Comparison of ENCODE assay signal across 21 mouse cellular contexts in the genomic region with DNA sequence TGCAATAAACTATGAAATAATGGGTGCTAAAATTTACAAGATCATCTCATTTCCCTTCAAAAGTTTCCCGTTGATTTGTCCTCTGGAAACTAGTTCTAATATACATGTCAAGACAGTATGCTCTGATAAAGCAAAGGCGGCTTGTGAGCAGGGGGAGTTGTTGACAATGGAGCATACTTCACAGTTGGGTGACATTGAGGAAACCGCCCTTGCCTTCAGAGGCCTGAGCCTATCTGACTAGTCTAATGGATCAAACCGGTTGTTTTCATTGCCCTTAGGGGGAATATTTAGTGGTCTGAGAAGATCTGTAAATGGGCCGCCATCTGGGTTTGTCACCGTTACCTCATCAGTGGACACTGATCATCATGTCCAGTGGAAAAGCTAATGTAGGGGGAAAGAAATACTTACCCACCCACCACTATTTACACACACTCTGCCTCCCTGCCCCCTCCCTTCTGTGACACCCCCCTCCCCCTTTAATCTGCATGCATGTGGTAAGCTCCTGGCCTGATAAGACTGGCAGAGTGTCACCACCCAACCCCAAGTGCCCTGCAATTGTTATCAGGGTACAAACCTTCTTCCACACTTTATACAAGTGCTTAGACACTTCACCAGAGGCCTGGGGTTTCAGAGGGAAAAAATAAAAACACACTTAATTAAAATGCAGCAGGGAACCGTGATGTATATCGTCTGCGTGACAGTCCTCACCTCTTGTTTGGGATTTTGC.
DNase-seq lines count a peak whose midpoint lies in the region; ATAC-seq and TF ChIP-seq lines count a peak whose summit lies in the region.
"Had no signal": no experiment of that assay in that cellular context is flagged by ENCODE, and none has a peak within 500 bp of the region (broad histone marks: within the 10 kb centered on the region; RNA-seq: fewer than 3 reads in every experiment).

No protein-coding gene starts in this region.

- no peak for TF ChIP-seq EP300 in stomach, postnatal 0 days (optimal IDR thresholded peaks at IDR 0.05)

- no peaks in the 10 kb centered on the region for H3K9me3 ChIP-seq in hindbrain, embryonic 16.5 days (ENCODE audit: control insufficient read depth, low read length)
- no peaks in the 10 kb centered on the region for H3K9me3 ChIP-seq in hindbrain, embryonic 12.5 days (replicated peaks)
- H3K9me3 ChIP-seq in kidney, postnatal 0 days (replicated peaks; ENCODE audit: low read length), result no peaks in the 10 kb centered on the region
- H3K9me3 ChIP-seq in stomach, embryonic 14.5 days (ENCODE audit: control insufficient read depth, low read depth, low read length), result no peaks in the 10 kb centered on the region
- H3K9me3 ChIP-seq in stomach, postnatal 0 days (ENCODE audit: control insufficient read depth, low read length), result no peaks in the 10 kb centered on the region
- H3K9me3 ChIP-seq: heart, embryonic 15.5 days had no signal

- 0 out of 2 replicates have a peak, but pooled peaks have one; percentile 24 for ATAC-seq in hindbrain, embryonic 16.5 days
- ATAC-seq in hindbrain, embryonic 12.5 days (ENCODE audit: low FRiP score), result no peak
- peak; percentile 62 for ATAC-seq in kidney, postnatal 0 days (replicated peaks; ENCODE audit: low FRiP score, low read depth)
- ATAC-seq in stomach, embryonic 14.5 days (ENCODE audit: insufficient number of reproducible peaks, insufficient read depth, low FRiP score, low read depth), result peak; percentile 14; the same call in 1 of the 2 replicates
- no peak for ATAC-seq in stomach, postnatal 0 days (ENCODE audit: low FRiP score, low TSS enrichment)
- ATAC-seq: activated CD4-positive, CD25-positive, alpha-beta regulatory T cell, adult 4 months; forebrain, postnatal 0 days; Patski had no signal

- H3K36me3 ChIP-seq in hindbrain, embryonic 16.5 days (ENCODE audit: control insufficient read depth, insufficient read depth, low read length), result no peaks in the 10 kb centered on the region
- no peaks in the 10 kb centered on the region for H3K36me3 ChIP-seq in hindbrain, embryonic 12.5 days
- H3K36me3 ChIP-seq in kidney, postnatal 0 days (ENCODE audit: insufficient read depth, low read length), result no peaks in the 10 kb centered on the region
- H3K36me3 ChIP-seq in stomach, embryonic 14.5 days (ENCODE audit: control insufficient read depth, insufficient read depth, low read length), result no peaks in the 10 kb centered on the region
- H3K36me3 ChIP-seq in stomach, postnatal 0 days (ENCODE audit: control insufficient read depth, insufficient read depth, low read length), result no peaks in the 10 kb centered on the region
- H3K36me3 ChIP-seq: heart, embryonic 15.5 days had no signal

- 80% methylated on average over 9 of the region's 9 CpGs for WGBS in hindbrain, embryonic 16.5 days
- 84% methylated on average over 9 of the region's 9 CpGs for WGBS in hindbrain, embryonic 12.5 days
- WGBS in kidney, postnatal 0 days, result 48% methylated on average over 9 of the region's 9 CpGs
- 79% methylated on average over 9 of the region's 9 CpGs for WGBS in stomach, embryonic 14.5 days
- 78% methylated on average over 9 of the region's 9 CpGs for WGBS in stomach, postnatal 0 days

- no peak overlapping the region for H3K4me2 ChIP-seq in hindbrain, embryonic 16.5 days (ENCODE audit: low read length)
- no peak overlapping the region for H3K4me2 ChIP-seq in hindbrain, embryonic 12.5 days (replicated peaks)
- H3K4me2 ChIP-seq in kidney, postnatal 0 days (ENCODE audit: low read length), result no peak overlapping the region
- H3K4me2 ChIP-seq in stomach, embryonic 14.5 days (replicated peaks; ENCODE audit: low read depth, low read length), result no peak overlapping the region
- H3K4me2 ChIP-seq in stomach, postnatal 0 days (replicated peaks; ENCODE audit: low read depth), result no peak overlapping the region
- H3K4me2 ChIP-seq: heart, embryonic 11.5 days; heart, embryonic 15.5 days; hindbrain, embryonic 14.5 days had no signal

- no peak for TF ChIP-seq CTCF in kidney, postnatal 0 days (IDR thresholded peaks at IDR 0.05; ENCODE audit: low read depth)
- no peak for TF ChIP-seq CTCF in stomach, postnatal 0 days (IDR thresholded peaks at IDR 0.05; ENCODE audit: low read depth)

- DNase-seq in kidney, postnatal 0 days (ENCODE audit: low spot score), result peak; percentile 65
- DNase-seq in kidney, adult 9 months, result no peak
- no peak for DNase-seq in stomach, postnatal 0 days (ENCODE audit: low spot score)
- DNase-seq in layer of hippocampus, adult 18-20 months (ENCODE audit: low spot score in 2 of 2), result no peak
- DNase-seq: adrenal gland, postnatal 14 days; cerebellum, adult 11-12 months; cerebellum, adult 9-10 months; cerebellum, postnatal 25 days; forebrain, postnatal 0 days; gastrocnemius, postnatal 14 days; heart, adult 2 months; heart, postnatal 14 days had no signal

- H3K4me3 ChIP-seq in hindbrain, embryonic 16.5 days (ENCODE audit: low read length), result no peak overlapping the region
- H3K4me3 ChIP-seq in hindbrain, embryonic 12.5 days, result no peak overlapping the region
- no peak overlapping the region for H3K4me3 ChIP-seq in kidney, postnatal 0 days (replicated peaks; ENCODE audit: low read depth, low read length)
- H3K4me3 ChIP-seq in stomach, embryonic 14.5 days (ENCODE audit: low read depth, low read length), result no peak overlapping the region
- no peak overlapping the region for H3K4me3 ChIP-seq in stomach, postnatal 0 days (ENCODE audit: low read depth, low read length)
- H3K4me3 ChIP-seq: heart, adult 2 months; heart, embryonic 15.5 days had no signal

- no peaks in the 10 kb centered on the region for H3K4me1 ChIP-seq in hindbrain, embryonic 16.5 days (ENCODE audit: control insufficient read depth, insufficient read depth, low read depth, low read length)
- no peaks in the 10 kb centered on the region for H3K4me1 ChIP-seq in hindbrain, embryonic 12.5 days
- H3K4me1 ChIP-seq in kidney, postnatal 0 days (replicated peaks; ENCODE audit: insufficient read depth, low read length), result 0 out of 2 replicates have a peak, but pooled peaks cover 3% of the 10 kb centered on the region
- H3K4me1 ChIP-seq in stomach, embryonic 14.5 days (ENCODE audit: control insufficient read depth, insufficient read depth, low read length), result no peaks in the 10 kb centered on the region
- H3K4me1 ChIP-seq in stomach, postnatal 0 days (replicated peaks; ENCODE audit: control insufficient read depth, insufficient read depth), result no peaks in the 10 kb centered on the region
- H3K4me1 ChIP-seq: heart, embryonic 15.5 days had no signal

- no peak overlapping the region for H3K27ac ChIP-seq in hindbrain, embryonic 16.5 days (ENCODE audit: low read depth, low read length)
- H3K27ac ChIP-seq in hindbrain, embryonic 12.5 days, result no peak overlapping the region
- no peak overlapping the region for H3K27ac ChIP-seq in kidney, postnatal 0 days
- no peak overlapping the region for H3K27ac ChIP-seq in stomach, embryonic 14.5 days (ENCODE audit: low read length)
- no peak overlapping the region for H3K27ac ChIP-seq in stomach, postnatal 0 days (replicated peaks)
- H3K27ac ChIP-seq: heart, adult 2 months; heart, embryonic 15.5 days; hindbrain, embryonic 14.5 days had no signal

- H3K9ac ChIP-seq in hindbrain, embryonic 16.5 days (ENCODE audit: low read depth, low read length), result no peak overlapping the region
- no peak overlapping the region for H3K9ac ChIP-seq in hindbrain, embryonic 12.5 days
- no peak overlapping the region for H3K9ac ChIP-seq in kidney, postnatal 0 days (ENCODE audit: low read depth, low read length)
- no peak overlapping the region for H3K9ac ChIP-seq in stomach, embryonic 14.5 days (replicated peaks; ENCODE audit: low read depth, low read length)
- H3K9ac ChIP-seq in stomach, postnatal 0 days (ENCODE audit: low read length), result no peak overlapping the region
- H3K9ac ChIP-seq: forebrain, postnatal 0 days; heart, embryonic 15.5 days; hindbrain, embryonic 14.5 days had no signal

- no peaks in the 10 kb centered on the region for H3K27me3 ChIP-seq in hindbrain, embryonic 16.5 days (replicated peaks; ENCODE audit: control insufficient read depth, insufficient read depth, low read length)
- H3K27me3 ChIP-seq in hindbrain, embryonic 12.5 days, result no peaks in the 10 kb centered on the region
- H3K27me3 ChIP-seq in kidney, postnatal 0 days (ENCODE audit: insufficient read depth, low read length), result no peaks in the 10 kb centered on the region
- no peaks in the 10 kb centered on the region for H3K27me3 ChIP-seq in stomach, embryonic 14.5 days (ENCODE audit: control insufficient read depth, insufficient read depth, low read length)
- H3K27me3 ChIP-seq in stomach, postnatal 0 days (ENCODE audit: control insufficient read depth, insufficient read depth, low read length), result no peaks in the 10 kb centered on the region
- H3K27me3 ChIP-seq: CH12.LX; heart, embryonic 15.5 days had no signal

Comparison
In these comparisons a context has a peak if more than half of its experiments do, and no peak if none do; other contexts are left out.
1. ATAC-seq: peak in hindbrain, embryonic 16.5 days (single experiment), kidney, postnatal 0 days (single experiment) and stomach, embryonic 14.5 days (single experiment); none in hindbrain, embryonic 12.5 days (single experiment) and stomach, postnatal 0 days (single experiment).